Mouse (Mus musculus): Measurements from ENCODE around the gene Vsig10.

DNA sequence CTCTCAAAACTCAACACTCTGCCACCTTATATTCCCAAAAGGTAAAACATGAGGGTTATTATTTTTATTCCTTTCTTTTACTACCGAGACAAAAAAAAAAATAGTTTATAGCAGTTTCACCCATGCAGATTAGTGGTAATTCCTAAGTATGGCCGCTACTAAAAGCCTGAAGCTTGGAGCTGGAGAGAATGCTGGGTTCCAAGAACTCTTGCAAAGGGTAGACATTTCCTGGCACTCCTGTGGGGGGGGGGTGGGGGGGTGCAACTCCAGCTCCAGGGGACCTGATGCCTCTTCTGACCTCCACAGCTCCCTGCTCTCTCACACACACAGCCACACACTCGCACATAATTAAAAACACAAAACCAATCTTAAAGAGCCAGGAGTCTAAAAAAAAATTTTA is 32.6 kb upstream of the Vsig10 start:
- TF ChIP-seq CTCF (IDR thresholded peaks at IDR 0.05; ENCODE audit: insufficient read depth, low read depth, low read length) (no peak), POLR2A (IDR thresholded peaks at IDR 0.05; ENCODE audit: insufficient read depth, low read depth, low read length) (no peak)

Data from olfactory bulb, adult 2 months (tissue).